Mouse (Mus musculus): ENCODE measurements around the gene BC004004.
A peak's percentile ranks its signal among the peaks of the same experiment; 100 is the strongest.

The BC004004 gene

DNA sequence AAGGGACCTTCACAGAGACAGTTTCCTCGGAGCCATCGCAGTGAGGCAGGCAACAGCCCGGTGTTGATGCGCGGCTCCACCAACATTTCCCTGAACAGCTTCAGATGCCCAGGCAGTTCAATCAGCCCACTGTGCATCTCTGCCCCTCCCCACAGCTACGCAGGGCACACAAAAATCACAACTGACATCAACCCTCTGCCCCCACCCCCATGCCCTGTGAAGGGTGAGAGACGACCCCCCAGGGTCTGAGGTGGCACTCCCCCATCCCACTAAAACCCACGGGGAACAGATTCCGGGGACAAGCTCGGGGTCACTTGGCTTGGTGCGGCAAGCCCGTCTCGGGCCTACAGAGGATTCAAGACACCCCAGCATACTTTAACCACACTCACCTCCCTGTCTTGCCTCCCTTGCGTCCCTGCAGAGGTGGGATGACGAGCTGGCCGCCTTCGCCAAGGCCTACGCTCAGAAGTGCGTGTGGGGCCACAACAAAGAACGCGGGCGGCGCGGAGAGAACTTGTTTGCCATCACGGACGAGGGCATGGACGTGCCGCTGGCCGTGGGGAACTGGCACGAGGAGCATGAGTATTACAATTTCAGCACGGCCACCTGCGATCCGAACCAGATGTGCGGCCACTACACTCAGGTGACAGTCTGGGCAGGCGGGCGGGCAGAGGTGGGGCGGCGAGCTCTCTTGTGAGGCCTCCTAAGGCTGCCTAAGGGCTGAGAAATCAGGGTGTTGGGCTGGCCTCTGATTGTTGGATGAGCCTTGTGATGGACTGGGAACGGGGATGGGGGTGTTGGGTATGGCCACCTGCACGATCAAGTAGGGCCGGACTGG is 53.4 kb downstream of the BC004004 start:
- no peak for DNase-seq (ENCODE audit: low read depth, low spot score)

DNA sequence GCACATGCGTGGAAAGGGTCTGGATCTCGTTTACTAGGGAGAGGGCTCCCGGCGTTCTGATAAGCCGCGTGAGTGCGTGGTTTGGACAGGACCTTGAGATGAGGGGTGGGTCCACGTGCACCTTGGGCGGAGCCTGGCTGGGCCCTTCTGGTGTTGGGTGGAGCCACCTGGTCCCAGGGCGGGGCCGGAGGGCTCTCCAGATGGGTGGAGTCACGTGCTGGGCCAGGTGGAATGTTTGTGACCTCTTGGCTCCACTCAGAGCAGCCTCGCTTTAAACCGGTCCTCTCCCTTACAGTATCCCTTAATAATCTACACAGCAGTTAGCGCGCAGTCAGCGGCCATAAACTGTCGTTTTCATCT is 54.0 kb downstream of the BC004004 start:
- DNase-seq (ENCODE audit: low read depth, low spot score), result no peak

DNA sequence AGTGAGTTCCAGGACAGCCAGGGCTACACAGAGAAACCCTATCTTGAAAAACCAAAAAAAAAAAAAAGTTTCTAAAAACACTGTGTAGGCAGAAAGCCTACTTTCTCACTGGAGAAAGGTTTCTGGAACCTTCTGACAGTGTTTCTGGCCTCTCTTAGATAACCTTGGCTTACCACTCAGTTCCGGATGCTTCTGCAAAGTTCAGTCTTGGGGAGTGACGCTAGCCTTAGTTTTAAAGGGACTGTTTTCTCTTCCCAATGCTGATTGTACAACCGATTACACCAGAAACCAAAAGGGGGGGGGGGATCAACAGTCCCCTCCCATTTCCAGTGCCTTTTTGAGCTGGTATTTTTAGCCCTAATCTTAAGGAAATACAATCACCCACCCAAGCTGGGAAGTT is 55.0 kb downstream of the BC004004 start:
- DNase-seq (ENCODE audit: low read depth, low spot score), result no peak

DNA sequence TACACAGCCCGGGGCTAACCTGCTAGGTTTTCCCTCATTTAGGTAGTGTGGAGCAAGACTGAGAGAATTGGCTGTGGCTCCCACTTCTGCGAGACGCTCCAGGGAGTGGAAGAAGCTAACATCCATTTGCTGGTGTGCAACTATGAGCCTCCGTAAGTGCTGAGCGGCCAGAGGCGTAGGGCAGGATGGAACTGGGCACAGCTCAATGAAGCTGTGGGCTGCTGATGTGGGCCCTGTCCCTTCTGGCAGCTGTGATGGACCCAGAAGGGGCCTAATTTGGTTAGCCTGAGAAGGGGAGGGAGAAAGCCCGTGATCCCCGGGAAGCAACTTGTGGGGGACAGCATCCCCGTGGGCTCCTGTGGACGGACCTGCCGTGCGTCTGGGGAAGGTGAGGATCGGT is 57.2 kb downstream of the BC004004 start:
- DNase-seq (ENCODE audit: low read depth, low spot score), result no peak

DNA sequence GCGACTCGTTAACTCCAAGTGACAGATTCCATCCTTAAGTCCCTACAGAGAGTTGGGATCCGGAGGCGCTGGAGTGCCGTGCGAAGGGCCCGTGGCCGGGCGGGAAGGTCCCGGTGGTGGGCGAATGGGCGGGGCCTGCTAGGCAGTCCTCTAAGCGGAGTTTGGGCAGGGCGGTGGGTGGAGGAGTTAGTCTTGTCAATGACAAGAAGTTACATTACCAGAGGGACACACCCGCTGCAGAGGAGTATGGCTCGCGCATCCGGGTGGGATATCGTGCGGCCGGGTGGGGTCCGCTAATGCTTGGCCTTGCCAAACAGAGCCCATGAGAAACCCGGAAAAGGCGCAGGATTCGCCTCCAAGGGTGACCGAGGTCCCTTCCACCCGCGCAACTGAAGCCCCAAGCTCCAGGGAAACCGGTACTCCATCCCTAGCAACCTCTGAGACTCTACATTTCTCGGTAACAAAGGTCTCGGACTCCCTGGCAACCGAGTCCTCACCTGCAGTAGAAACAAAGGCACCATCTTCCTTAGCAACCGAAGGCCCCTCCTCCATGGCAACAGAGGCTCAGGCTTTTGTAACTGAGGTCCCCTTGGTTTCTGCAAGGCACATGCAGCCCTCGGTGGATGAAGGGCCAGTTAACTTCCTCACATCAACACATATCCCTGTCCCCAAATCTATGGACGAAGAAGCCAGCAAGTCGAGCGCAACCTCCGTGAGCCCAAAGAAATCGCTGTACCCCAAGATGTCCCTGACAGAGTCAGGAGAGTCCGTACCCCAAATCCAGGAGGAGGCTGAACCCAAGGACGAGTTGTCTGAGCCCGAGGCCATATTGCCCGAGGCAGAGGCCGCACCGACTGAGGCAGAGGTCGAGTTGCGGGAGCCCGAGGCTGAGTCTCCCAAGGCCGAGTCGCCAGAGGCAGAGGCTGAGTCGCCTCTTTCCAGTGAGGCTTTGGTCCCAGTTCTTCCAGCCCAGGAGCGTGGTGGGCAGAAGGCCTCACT is 58.2 kb downstream of the BC004004 start:
- no peak for DNase-seq (ENCODE audit: low read depth, low spot score)

DNA sequence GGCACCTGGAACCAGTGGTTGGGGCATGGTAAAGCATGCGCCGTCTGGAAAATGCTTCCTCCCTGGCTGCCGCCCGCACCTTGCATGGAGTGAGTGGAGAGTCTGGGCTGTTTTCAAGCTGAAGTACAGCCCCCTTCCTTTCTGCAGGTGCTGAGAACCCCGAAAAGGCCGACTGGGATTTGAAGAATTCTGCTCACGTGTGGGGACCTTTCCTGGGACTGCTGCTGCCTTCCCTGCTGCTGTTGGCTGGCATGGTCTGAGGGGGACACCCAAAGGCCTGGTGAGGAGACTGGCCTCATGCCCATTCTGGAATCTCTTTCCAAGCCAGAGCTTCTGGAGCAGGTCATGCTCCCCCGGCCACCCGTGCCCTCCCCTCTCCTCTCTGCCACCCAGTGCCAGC is 59.1 kb downstream of the BC004004 start:
- no peak for DNase-seq (ENCODE audit: low read depth, low spot score)

DNA sequence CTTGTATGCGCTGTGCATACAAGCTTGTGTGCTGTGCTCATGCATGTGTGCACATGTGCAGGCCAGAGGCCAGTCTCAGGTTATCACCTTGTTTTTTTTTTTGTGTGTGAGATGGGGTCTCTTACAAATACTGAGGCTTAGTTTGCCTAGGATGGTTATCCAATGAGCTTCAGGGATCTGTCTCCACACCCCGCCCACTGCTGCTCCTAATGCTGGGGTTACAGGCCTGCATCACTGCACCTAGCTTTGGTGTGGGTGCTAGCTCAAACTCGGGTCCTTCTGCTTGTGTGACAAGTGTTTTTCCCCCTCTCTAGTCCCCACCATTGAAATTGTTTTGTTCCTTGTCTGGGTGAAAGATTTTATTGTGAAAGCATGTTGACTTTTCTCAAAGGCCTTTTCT is 61.6 kb downstream of the BC004004 start:
- DNase-seq (ENCODE audit: low read depth, low spot score), result no peak

DNA sequence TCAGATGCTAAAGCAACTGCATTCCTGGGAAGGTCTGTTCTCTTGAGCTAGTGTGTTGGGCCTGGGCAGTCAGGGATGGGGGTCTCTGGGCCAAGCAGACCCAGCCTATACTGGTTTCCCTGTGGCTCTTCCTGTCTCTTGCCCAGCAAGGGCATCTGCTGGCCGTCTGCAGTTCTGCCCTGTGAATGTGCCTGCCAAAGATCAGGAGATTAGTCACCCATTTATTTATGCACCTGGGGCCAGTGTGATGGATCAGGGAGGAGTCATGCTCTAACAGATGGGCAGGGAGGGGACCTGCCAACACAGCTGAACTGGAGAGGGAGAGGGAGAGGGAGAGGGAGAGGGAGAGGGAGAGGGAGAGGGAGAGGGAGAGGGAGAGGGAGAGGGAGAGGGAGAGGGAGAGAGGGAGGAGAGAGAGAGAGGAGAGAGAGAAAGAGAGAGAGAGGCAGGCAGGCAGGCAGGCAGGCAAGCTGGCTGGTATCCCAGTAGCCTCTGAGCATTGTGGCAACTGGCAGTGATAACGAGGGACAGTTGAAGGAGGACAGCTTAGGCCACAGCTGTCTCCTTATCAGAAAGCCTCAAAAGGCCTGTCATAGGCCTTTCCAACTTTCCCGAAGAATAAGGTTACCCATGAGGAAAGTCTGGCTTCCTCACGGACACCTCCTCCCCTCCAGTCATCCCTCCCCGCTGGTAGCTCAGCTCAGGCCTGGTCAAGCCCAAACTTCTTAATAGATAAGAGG is 62.3 kb downstream of the BC004004 start:
- DNase-seq (ENCODE audit: low read depth, low spot score), result peak; percentile 70

DNA sequence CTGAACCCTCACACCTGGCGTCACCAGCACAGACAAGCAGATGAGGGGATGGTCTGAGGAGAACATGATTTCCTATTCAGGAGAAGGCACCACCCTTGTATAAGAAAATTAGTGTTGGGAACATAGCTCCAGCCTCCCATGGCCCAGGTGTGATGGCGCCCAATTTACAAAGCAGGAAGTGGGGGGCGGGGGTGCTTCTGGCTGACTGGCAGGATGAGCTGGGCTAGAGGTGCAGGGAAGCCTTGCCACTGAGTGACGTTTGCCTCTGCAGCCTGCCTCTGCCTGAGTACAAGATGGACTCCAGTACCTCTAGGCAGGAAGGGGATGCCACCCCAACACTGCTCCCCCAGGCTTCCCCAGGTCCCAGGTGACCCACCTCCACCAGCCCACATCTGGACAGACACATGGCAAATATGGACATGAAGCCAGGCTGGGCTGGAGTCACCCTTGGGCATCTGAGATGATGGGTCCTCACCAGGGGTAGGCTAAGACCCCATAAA is 63.6 kb downstream of the BC004004 start:
- no peak for DNase-seq (ENCODE audit: low read depth, low spot score)

DNA sequence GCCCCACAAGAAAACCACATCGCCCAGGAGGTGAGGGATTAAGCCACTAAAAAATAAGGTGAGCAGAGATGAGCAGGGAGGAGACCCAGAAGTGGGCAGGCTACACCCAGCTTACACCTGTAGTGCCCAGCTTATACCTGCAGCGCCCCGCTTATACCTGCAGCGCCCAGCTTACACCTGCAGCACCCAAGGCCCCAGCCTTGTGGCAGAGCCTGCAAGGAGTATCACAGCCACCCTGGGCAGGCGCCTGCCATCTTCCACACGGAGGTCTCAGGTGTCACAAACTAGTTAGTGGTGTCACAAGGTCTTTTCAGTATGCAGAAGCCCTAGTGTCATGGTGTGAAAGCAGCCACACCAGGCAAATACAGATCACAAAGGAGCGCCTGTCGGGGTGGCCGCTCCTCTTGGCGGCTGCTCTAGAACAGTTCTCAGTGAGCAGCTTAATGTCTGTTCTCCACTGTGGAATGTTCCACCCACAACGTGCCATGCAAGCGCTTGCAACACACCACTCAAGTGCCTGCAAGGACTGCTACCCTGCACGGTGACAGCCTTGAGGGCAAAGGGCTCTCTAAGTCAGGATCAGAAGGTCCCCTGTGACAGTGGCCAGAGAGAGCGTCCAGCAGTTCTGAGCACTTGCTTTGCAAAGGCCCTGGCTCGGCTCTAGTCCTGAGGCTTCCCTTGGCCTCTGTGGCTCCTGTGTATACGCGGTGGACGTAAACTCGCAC is 67.8 kb downstream of the BC004004 start:
- no peak for DNase-seq (ENCODE audit: low read depth, low spot score)

DNA sequence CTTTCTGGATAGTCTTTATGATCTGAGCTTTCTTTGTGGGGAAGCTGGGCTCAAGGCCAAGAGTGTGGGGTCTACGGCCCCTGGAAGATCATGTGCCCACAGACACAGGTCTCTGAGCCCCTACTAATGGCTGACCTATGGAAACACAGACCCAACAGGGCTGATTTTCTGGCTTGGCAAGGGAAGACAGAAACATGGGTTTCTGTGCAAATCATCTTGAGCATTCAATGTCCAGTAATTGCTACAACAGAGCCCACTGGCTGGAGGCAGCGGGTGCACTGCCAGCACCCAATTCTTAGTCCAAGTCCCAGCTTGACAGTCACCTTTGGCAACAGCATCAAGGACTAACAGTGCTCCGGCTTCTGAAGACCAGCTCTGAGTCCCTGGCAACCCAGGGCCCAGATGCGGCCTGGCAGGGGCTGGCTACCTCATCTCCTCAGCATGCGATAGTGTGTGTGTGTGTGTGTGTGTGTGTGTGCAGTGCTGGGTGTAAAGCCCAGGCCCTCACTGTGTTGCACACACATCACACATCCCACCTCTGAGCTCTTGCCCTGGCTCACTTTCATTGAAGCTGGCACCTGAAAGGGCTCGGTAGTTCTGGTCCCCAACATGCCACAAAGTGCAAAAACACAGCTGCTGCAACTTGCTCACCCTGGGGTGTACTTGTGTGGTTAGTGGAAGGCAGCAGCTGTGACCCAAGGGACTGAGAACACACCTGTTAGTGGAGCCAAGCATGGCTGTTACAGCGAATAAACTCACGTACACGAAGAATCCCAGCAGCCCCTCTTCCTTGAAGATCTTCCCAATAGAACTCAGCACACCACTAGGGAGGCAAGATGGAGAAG is 69.6 kb downstream of the BC004004 start:
- DNase-seq (ENCODE audit: low read depth, low spot score), result no peak

DNA sequence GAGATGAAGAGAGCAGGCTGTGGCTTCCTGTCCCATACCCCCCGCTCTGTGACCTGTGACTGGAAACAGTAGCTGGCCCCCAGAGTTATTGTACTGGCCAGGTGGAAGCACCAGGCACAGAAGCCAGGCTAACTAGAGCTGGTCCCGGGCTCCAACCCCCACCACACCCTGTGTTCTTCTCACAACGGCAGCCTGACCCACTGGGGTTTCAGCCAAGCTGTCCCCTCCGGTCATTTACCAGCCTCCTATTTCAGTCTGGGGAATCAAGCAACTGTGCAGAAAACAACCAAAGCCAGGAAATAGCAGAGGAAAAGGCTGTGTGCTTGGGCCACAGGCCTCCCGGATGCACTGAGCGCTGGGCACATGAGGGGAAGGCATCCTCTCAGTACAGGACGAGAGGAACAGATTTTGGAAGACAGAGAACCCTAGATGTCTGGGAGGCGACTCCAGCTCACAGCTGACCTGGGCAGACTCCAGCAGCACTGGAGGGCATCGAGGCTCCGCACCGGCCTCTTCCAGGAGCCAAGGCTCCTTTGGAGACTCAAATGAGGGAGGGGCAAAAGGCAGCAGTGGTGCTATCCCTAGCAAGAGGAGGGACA is 70.7 kb downstream of the BC004004 start:
- no peak for DNase-seq (ENCODE audit: low read depth, low spot score)

DNA sequence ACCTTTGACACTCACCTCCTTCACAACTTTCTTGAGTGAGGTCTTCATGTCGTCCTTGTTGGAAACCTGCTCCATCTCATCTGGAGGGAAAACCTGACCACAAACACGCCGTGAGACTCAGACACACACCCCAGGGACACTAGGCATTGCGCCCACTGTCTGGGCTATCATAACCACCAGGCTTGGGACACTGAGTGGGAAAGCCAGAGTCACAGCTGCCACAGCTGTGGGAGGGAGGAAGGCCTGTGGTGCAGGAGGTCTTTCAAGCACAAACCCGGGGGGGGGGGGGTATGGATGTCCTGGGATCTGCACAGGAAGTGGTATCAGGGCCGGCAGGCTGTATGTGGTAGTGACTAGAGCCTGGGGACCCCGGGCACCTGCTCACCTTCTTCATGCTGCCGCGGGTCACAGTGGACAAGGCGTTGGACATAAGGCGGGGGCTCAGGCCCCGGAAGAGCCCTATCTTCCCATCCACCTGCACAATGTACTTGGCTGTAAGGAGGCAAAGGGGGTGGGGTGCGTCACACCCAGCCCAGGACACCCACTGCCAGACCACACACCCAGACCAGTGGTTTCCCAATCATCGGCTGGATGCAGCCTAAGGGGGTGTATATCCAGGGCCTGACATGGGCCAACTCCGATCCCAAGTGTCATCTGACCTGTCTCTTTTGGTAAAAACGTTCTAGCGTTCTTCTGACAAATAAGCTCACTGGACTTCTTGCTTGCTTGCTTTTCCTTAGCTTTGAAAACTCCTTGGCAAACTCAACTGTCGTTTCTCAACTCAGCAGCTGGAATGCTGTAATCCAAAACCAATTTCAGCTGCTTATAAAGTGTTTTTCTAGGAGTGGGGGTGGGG is 72.0 kb downstream of the BC004004 start:
- peak; percentile 67 for DNase-seq (ENCODE audit: low read depth, low spot score)

DNA sequence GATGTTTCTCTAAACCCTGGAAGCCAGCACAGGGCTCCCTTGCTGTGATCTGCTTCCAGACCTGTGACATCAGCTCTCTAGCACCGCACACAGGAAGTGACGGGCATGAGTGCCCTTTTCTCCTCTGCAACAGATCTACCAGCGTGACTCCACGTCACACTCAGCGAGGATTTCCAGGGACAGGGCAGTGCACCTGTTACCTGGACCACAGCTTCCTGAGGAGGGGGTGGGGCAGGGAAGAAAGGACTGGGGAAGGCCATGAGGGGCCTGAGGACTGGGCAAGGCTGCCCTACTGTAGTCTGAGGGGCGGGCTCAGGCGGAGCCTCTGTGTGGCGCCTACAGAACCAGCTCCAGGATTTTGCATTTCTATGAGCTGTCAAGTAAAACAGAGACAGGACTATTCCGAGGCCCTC is 73.0 kb downstream of the BC004004 start:
- peak; percentile 83 for DNase-seq (ENCODE audit: low read depth, low spot score)

DNA sequence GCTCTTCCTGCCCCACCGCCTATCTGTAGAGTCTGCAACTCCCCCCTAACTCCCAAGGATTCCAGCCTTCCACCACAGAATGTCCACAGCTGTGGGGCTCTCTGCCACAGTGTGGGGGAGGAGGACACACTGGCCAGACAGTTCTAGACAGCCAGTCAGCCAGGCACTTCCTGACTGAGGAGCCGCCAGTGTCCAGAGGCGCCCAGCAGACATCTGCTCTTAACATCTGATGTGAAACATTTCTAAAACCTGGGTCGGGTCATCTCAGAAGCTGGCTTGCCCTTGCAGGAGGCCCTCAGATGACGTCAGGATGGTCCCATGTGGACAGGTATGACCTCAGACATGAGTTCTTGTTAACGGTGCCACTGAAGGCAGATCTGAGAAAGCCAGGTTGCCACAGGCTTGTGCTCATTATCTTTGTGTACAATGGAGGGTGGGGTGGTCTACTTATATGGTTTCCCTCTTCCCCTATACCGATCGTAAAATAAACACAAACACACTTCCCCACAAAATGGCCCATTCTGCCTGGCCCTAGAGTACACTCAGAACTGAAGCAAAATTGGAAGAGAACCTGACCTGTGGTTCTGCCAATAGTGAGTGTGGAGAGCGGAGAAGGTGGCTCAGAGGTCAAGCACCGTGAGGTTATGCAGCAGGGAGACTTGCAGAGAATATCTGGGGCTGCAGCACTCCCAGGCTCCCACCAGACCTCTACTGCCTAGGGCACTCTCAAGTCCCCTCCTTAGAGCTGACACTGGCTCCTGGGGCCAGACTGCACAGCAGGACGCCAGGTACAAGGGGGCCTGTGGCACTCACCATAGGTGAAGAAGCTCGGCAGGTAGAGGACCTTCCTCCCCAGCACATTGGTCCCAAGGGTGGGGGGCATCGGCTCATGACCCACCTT is 73.7 kb downstream of the BC004004 start:
- DNase-seq (ENCODE audit: low read depth, low spot score), result peak; percentile 70

DNA sequence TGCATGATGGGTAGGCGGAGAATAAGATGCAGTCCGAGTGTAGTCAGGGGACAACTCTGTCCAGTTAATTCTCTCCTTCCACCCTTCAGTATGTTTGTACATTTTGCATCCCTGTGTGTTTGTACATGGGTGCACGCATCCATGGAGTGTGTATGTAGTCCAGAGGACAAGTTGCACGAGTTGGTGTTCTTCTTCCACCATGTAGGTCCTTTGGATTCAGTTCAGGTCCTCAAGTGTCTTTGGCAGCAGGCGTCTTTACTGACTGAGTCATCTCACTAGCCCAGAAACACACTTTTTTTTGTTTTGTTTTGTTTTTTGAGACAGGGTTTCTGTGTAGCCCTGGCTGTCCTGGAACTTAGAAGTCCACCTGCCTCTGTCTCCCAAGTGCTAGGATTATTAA is 74.7 kb downstream of the BC004004 start:
- DNase-seq (ENCODE audit: low read depth, low spot score), result no peak

DNA sequence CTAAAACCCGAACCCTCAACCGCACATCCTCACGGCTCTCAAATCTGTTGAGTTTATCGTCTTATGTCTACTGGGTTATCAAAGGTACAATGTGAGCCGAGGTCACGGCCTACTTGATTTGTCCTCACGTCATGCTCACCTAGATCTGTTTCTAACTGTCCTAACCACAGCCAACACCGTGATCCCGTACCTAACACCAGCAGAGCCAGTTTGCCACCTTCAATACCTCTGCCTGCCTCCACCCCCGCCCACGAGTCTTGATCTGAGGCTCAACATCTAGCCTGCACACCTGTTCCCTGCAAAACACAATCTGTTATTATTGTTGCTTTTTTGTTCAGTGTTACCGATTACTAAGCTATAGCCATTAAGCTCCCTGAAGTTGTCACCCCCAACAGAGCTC is 76.7 kb downstream of the BC004004 start:
- no peak for DNase-seq (ENCODE audit: low read depth, low spot score)

Measured in skeletal muscle tissue, adult 2 months (tissue).